Mouse (Mus musculus): Measurements from ENCODE around the gene Uap1l1.

- TF ChIP-seq CTCF (IDR thresholded peaks at IDR 0.05; ENCODE audit: control insufficient read depth, insufficient read depth, low read length) (no peak), POLR2A (IDR thresholded peaks at IDR 0.05; ENCODE audit: borderline replicate concordance, control insufficient read depth, low read depth, low read length) (no peak)
Observed at GRCm38 (mm10) chr2:25333569-25333968, 31.9 kb downstream of the Uap1l1 start.
